Mouse (Mus musculus) heart, adult 18-20 months (tissue): ENCODE results near the gene Tmem121b. TPM values are rescaled to one million over a fixed set of nuclear protein-coding genes. Genes with fewer than 3 reads are reported as not detected.
A peak's percentile ranks its signal among the peaks of the same experiment; 100 is the strongest.

Experiments used
- DNase-seq, 2 experiments: peaks; one replicate each; pipeline ENCODE4 v3.0.0; 2021 to 2022; ENCODE audit warnings: mixed read lengths in 1 of 2
- total RNA-seq, 2 experiments: library from RNA; stranded (reverse); gene quantifications; 2 replicates each; pipeline ENCODE4 v1.2.3; 2021

The Tmem121b gene
- total RNA-seq, 2 experiments from 2014 or later: not detected

DNA sequence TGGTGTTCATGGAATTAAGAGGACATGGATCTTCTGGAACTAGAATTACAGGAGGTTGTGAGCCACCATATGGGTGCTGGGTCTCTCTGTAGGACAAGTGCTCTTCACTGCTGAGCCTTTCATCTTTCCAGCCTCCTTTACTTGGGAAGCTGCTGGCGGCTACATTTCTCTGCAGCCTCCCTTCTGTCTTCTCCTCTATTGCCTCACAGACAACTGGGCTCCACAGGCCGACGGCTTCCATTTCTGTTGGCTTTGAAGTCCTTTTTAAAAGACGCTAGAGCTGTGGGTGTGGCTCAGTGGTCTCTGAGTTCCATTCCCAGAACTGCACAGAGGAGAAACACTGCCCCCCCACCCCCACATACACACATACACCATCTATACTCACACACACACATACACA, 28.2 kb downstream of the Tmem121b start:
- no peak for DNase-seq

DNA sequence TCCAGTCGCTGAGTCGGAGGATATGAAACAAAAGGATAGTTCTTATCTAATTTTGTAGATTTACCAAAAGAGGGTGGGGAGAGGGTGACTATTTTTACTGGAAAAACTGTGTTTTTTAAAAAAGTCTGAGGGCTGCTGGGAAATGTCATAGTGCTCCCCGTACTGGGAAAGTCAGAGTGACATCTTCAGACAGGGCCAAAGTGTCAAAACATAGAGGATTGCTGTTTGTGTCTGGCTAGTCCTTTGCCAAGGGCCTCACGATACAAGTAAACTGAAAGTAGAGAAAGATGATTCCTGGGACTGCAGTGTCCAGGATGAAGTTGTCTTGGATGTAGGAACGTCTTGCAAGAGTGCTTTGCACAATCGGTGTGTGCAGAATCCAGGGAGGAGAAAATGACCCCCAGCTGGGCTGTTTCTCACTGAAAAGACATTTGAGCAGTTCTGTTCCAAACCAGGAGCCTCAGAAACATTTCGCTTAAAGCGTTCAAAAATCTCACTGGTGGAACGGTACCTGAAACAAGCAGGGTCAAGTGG, 29.1 kb downstream of the Tmem121b start:
- no peak for DNase-seq

- peak; percentile 46 to 58 for DNase-seq
Observed at GRCm38 (mm10) chr6:120463884-120464283, 29.7 kb downstream of the Tmem121b start.

- DNase-seq: peak; percentile 79 to 80
Observed at GRCm38 (mm10) chr6:120463086-120463871, 30.3 kb downstream of the Tmem121b start, which contains the start of gene Il17ra. Il17ra (plus strand) TSS chr6:120463247.

DNA sequence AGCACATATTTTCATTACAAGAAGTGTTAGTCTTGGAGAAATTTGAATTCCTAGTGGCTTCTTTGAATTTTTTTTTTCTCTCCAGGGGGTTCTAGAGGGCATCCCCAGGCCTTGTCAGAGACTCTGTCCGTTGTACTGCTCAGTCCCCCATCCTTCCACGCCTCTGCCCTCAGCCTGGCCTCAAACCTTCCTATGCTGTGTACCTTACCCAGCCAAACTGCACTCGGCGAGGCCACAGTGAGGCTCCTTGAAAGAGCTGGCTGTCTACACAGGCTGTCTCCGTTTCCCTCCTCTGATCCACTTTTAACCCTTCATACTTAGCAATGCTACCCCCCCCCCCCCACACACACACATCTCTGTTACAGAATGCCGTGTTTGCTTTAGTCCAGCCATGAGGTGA, 31.4 kb downstream of the Tmem121b start:
- DNase-seq: no peak

- no peak for DNase-seq
Observed at GRCm38 (mm10) chr6:120461217-120461616, 32.4 kb downstream of the Tmem121b start.

DNA sequence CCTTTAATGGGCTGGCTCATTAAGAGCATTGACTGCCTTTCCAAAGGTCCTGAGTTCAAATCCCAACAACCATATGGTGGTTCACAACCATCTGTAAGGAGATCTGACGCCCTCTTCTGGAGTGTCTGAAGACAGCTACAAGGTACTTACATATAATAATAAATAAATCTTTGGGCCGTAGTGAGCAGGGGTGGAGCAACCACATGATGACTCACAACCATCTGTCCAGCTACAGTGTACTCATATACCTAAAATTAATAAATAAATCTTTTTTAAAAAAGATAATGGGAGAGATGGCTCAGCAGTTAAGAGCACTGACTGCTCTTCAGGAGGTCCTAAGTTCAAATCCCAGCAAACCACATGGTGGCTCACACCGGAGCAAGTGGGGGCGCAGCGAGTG, 35.9 kb downstream of the Tmem121b start:
- DNase-seq: no peak

- DNase-seq: no peak
Observed at GRCm38 (mm10) chr6:120457074-120457473, 36.5 kb downstream of the Tmem121b start.

DNA sequence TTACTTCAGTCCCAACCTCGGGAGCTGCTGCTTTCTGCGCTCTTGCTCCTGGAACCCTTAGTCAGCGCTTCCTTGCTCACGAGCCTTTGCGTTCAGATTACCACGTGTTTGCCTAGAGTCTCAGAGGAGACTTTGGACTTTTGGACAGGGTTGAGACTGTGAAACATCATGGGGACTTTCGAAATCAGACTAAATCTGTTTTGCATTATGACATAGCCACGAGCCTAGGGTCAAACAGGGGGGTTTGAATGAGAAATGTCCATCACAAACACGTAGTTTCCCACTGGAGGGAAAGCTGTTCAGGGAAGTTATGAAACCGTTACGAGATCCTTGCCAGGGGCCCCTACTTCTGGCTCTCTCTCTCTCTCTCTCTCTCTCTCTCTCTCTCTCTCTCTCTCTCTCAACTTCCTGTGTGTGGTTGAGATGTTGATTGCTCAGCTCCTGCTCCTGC, 39.0 kb downstream of the Tmem121b start:
- peak; percentile 30 to 48 for DNase-seq

GRCm38 (mm10) chr6:120453556-120453955, 40.1 kb downstream of the Tmem121b start:
- DNase-seq: no peak

- no peak for DNase-seq
Observed at GRCm38 (mm10) chr6:120453103-120453445, 40.5 kb downstream of the Tmem121b start.

DNA sequence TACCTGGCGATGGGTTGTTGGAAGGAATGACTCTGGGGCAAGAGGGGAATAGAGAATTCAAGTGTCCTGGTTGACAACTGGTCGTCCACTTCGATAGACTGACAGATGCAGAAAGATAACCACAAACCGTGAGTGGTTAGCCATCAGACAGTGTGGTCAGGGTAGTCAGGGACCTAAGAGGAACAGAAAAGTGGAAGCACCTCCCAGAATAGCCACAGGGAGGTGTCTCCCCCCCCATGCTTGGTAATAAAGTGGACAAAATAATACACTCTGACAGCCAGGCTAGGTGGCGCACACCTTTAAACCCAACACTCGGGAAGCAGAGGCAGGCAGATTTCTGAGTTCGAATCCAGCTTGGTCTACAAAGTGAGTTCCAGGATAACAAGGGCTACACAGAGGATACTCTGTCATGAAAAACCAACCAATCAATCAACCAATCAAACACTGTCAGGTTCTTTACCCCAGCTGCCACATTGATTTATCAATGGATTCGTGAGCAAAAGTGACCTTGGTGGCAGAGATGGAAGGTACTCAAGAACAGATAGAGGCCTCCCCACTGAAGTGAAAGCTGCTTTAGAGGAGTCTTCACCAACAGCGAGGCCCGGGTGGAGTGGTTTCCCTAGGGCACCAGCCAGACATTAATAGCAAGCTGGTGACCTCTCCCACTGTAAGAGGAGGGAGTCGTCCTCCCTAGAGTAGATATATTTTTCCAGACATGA, 41.1 kb downstream of the Tmem121b start:
- DNase-seq: peak in 1 of 2 experiments; percentile 16

DNA sequence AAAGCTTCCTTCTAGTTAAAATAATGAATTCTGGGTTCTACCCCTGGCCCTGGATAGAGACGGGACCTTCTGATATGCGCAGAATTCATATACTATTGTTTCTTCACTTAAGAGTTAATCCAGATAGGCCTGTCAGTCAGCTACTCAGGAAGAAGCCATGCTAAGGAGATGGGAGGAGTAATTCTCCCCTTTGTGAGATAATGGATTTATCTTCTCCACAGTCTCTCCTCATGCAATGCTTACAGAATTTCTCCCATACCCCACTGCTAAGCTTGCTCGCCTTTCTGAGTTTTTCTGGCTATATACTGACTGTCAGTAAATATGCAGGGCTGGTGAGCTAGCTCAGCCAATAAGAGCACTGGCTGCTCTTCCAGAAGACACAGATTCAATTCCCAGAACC, 43.4 kb downstream of the Tmem121b start:
- no peak for DNase-seq

- no peak for DNase-seq
Observed at GRCm38 (mm10) chr6:120443363-120444355, 49.9 kb downstream of the Tmem121b start.

- no peak for DNase-seq
Observed at GRCm38 (mm10) chr6:120442171-120442749, 51.3 kb downstream of the Tmem121b start.

Other genes starting within 250 kb of the Tmem121b start
- gene D330020A13Rik, start 199.4 kb downstream of the Tmem121b start, total RNA-seq: not detected
- under 1 TPM; 0.20 to 0.28 TPM for gene B4galnt3, start 199.2 kb downstream of the Tmem121b start, total RNA-seq
- 10 to 100 TPM; 28.7 to 29.9 TPM for gene Kdm5a, start 129.7 kb downstream of the Tmem121b start, total RNA-seq
- 1 to 10 TPM; 3.9 to 5.0 TPM for gene Ccdc77, start 129.4 kb downstream of the Tmem121b start, total RNA-seq
- gene Il17ra, start 30.6 kb downstream of the Tmem121b start, total RNA-seq: 1 to 10 TPM; 2.3 to 3.0 TPM
- 10 to 100 TPM; 18.7 to 21.8 TPM for gene Hdhd5, start 37.5 kb upstream of the Tmem121b start, total RNA-seq
- 10 to 100 TPM in 1 of 2 experiments, 1 to 10 TPM in 1; 9.8 to 12.5 TPM for gene Cecr2, start 172.6 kb upstream of the Tmem121b start, total RNA-seq